Comparison of ENCODE assay signal across 8 mouse cellular contexts in the genomic region with DNA sequence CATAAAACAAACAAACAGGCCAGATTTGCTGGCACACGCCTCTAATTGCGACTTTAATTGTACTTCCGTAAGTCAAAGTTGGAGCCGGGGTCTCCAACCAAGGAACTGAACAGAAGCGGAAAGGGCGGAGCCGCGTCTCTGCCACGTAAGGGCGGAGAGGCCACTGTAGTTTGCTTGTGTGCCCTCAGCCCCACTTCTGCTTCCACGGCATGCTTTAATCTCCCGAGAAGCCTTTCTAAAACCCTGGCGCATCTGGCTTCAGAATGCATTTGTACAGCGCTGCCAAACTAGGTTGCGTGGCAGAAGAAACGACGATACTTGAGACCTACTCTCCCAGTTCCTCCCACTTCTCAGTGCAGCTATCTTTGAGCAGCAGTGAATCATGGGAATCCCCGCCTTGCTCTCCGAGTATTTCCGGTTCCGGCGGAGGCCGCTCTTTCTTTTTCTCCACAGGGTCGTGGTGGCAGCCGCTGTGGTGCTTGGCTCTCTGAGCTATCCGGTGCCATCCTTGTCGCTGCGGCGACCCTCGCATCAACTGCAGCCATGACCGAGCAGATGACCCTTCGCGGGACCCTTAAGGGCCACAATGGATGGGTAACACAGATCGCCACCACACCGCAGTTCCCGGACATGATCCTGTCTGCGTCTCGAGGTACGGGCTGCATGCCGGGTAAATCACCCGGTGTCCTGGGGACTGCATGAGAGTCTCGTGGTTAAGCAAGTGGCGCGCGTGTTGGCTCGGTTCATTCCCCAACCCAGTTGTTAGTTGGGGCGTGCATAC. TPM values are rescaled to one million over a fixed set of nuclear protein-coding genes. Genes with fewer than 3 reads are reported as not detected.
A peak's percentile ranks its signal among the peaks of the same experiment; 100 is the strongest.
DNase-seq lines count a peak whose midpoint lies in the region; ATAC-seq and TF ChIP-seq lines count a peak whose summit lies in the region.

A gene (plus strand): TSS at position 412 of the 781 bp plus-strand sequence.

- no peaks in the 10 kb centered on the region for H3K27me3 ChIP-seq in embryonic facial prominence, embryonic 15.5 days
- H3K27me3 ChIP-seq in limb, embryonic 13.5 days = no peaks in the 10 kb centered on the region
- no peaks in the 10 kb centered on the region for H3K27me3 ChIP-seq in midbrain, embryonic 15.5 days (replicated peaks)

- H3K4me1 ChIP-seq in bone marrow macrophage, adult 2 months (ENCODE audit: control insufficient read depth, insufficient read depth, low read length) = peaks cover 34% of the 10 kb centered on the region
- H3K4me1 ChIP-seq in embryonic facial prominence, embryonic 15.5 days = peaks cover 35% of the 10 kb centered on the region
- H3K4me1 ChIP-seq in limb, embryonic 13.5 days = peaks cover 35% of the 10 kb centered on the region
- H3K4me1 ChIP-seq in midbrain, embryonic 15.5 days = peaks cover 37% of the 10 kb centered on the region

- peak within 1 kb of the TSS; percentile 70 for H3K4me2 ChIP-seq in embryonic facial prominence, embryonic 15.5 days (replicated peaks)
- peak within 1 kb of the TSS; percentile 93 for H3K4me2 ChIP-seq in limb, embryonic 13.5 days (replicated peaks)
- peak within 1 kb of the TSS; percentile 77 for H3K4me2 ChIP-seq in midbrain, embryonic 15.5 days

- H3K4me3 ChIP-seq in bone marrow macrophage, adult 2 months (ENCODE audit: insufficient read depth, low read length) = peak within 1 kb of the TSS; percentile 81
- peak within 1 kb of the TSS; percentile 80 for H3K4me3 ChIP-seq in embryonic facial prominence, embryonic 15.5 days (replicated peaks)
- peak within 1 kb of the TSS; percentile 88 for H3K4me3 ChIP-seq in limb, embryonic 13.5 days
- peak within 1 kb of the TSS; percentile 62 for H3K4me3 ChIP-seq in midbrain, embryonic 15.5 days

- H3K36me3 ChIP-seq in embryonic facial prominence, embryonic 15.5 days = peaks cover 34% of the 10 kb centered on the region
- peaks cover 38% of the 10 kb centered on the region for H3K36me3 ChIP-seq in limb, embryonic 13.5 days
- peaks cover 26% of the 10 kb centered on the region for H3K36me3 ChIP-seq in midbrain, embryonic 15.5 days (replicated peaks)

- under 1% methylated on average over 47 of the region's 47 CpGs for WGBS in embryonic facial prominence, embryonic 15.5 days
- WGBS in limb, embryonic 13.5 days = under 1% methylated on average over 47 of the region's 47 CpGs
- WGBS in midbrain, embryonic 15.5 days = under 1% methylated on average over 47 of the region's 47 CpGs

- H3K27ac ChIP-seq in bone marrow macrophage, adult 2 months (ENCODE audit: insufficient read depth, low read depth, low read length) = peak within 1 kb of the TSS; percentile 93
- peak within 1 kb of the TSS; percentile 100 for H3K27ac ChIP-seq in embryonic facial prominence, embryonic 15.5 days (replicated peaks)
- peak within 1 kb of the TSS; percentile 98 for H3K27ac ChIP-seq in limb, embryonic 13.5 days
- H3K27ac ChIP-seq in midbrain, embryonic 15.5 days = peak within 1 kb of the TSS; percentile 96

- TF ChIP-seq POLR2A in bone marrow macrophage, adult 2 months (IDR thresholded peaks at IDR 0.05; ENCODE audit: borderline replicate concordance, low read depth, low read length) = 0 out of 2 replicates have a peak, but pooled peaks have one; percentile 64

- TF ChIP-seq CTCF in bone marrow macrophage, adult 2 months (IDR thresholded peaks at IDR 0.05; ENCODE audit: low read depth, low read length) = no peak

- DNase-seq in A20 (ENCODE audit: low read depth, low spot score) = peak; percentile 97
- peak; percentile 93 for DNase-seq in heart, adult 8-10 months (ENCODE audit: low spot score)
- DNase-seq in kidney, adult 9 months = peak; percentile 94
- peak; percentile 76 to 82 for DNase-seq in spleen, adult 18-20 months

- peak; percentile 91 for ATAC-seq in embryonic facial prominence, embryonic 15.5 days (ENCODE audit: insufficient number of reproducible peaks, low FRiP score, low TSS enrichment, low read depth)
- ATAC-seq in limb, embryonic 13.5 days (ENCODE audit: low FRiP score, low read depth) = peak; percentile 92
- ATAC-seq in midbrain, embryonic 15.5 days (replicated peaks) = peak; percentile 94

- peak within 1 kb of the TSS; percentile 77 for H3K9ac ChIP-seq in embryonic facial prominence, embryonic 15.5 days
- H3K9ac ChIP-seq in limb, embryonic 13.5 days = peak within 1 kb of the TSS; percentile 95
- H3K9ac ChIP-seq in midbrain, embryonic 15.5 days = peak within 1 kb of the TSS; percentile 72

- no peaks in the 10 kb centered on the region for H3K9me3 ChIP-seq in embryonic facial prominence, embryonic 15.5 days (replicated peaks)
- no peaks in the 10 kb centered on the region for H3K9me3 ChIP-seq in limb, embryonic 13.5 days
- no peaks in the 10 kb centered on the region for H3K9me3 ChIP-seq in midbrain, embryonic 15.5 days

RNA-seq across cellular contexts. Expression of the gene that starts here (rescaled TPM):
- 1,563 and 1,726 TPM in 2 replicates for polyA plus RNA-seq in bone marrow macrophage, adult 2 months (2012; ENCODE audit: insufficient read depth, insufficient read length, missing spikeins)
- 718 and 762 TPM in 2 replicates for polyA plus RNA-seq in embryonic facial prominence, embryonic 15.5 days (2015; fragmentation: Nextera tagmentation; extraction: Ambion mirVana)
- total RNA-seq in heart, adult 8-10 months (2022) = 100 to 1,000 TPM; 385 to 495 (median 425) TPM
- 706 and 735 TPM in 2 replicates for polyA plus RNA-seq in limb, embryonic 13.5 days (2015; fragmentation: Nextera tagmentation; extraction: Ambion mirVana)
- polyA plus RNA-seq in midbrain, embryonic 15.5 days (2015; fragmentation: Nextera tagmentation; extraction: Ambion mirVana) = 365 and 382 TPM in 2 replicates

Comparison
In these comparisons a context has a peak if more than half of its experiments do, and no peak if none do; other contexts are left out.
1. Peak in every context shown above with its lines: DNase-seq, ATAC-seq, H3K4me3 ChIP-seq and H3K27ac ChIP-seq.